Mouse (Mus musculus) CH12.LX (cell line): ENCODE results near the gene Tnpo1. TPM values are rescaled to one million over a fixed set of nuclear protein-coding genes. Genes with fewer than 3 reads are reported as not detected.

ENCODE experiments used
- DNase-seq: peaks from one replicate; pipeline ENCODE4 v3.0.0-alpha.2; 2013; ENCODE audit errors: extremely low read depth
- H3K27ac ChIP-seq: 2 replicates; pipeline ENCODE4 v1.5.1; 2012; ENCODE audit warnings: low read depth, mild to moderate bottlenecking, control low read depth, moderate library complexity; ENCODE audit not compliant: insufficient read depth
- H3K27me3 ChIP-seq: replicated peaks from 2 replicates; pipeline ENCODE3; 2012; ENCODE audit warnings: inconsistent platforms
- H3K36me3 ChIP-seq, 2 experiments: replicated peaks in 1 of 2; 2 replicates each; pipeline versions ENCODE3 to v1.6.1; 2012; ENCODE audit warnings: inconsistent platforms in 1 of 2, low read length in 1 of 2, mild to moderate bottlenecking in 1 of 2, mixed read lengths in 1 of 2, moderate library complexity in 1 of 2; ENCODE audit not compliant: control insufficient read depth in 1 of 2, insufficient read depth in 1 of 2
- H3K4me1 ChIP-seq, 2 experiments: 2 replicates each; pipeline ENCODE4 v1.6.1; 2012; ENCODE audit warnings: inconsistent platforms in 1 of 2, moderate library complexity in 1 of 2; ENCODE audit not compliant: insufficient read depth in 2 of 2, control insufficient read depth in 1 of 2
- H3K4me2 ChIP-seq: 2 replicates; pipeline ENCODE4 v1.6.1; 2012; ENCODE audit warnings: low read depth, mild to moderate bottlenecking, control low read depth; ENCODE audit not compliant: poor library complexity, insufficient read depth, severe bottlenecking
- H3K4me3 ChIP-seq, 3 experiments: fragments of 150-350 bp in 1 of 3; sonication (generic) in 1 of 3; replicated peaks in 1 of 3; 2 replicates each; pipeline versions ENCODE3 to v1.5.1; 2011 to 2012; ENCODE audit warnings: low read depth in 2 of 3, low read length in 2 of 3, mild to moderate bottlenecking in 2 of 3, moderate library complexity in 2 of 3, control low read depth in 1 of 3, improper control_type of control experiment in 1 of 3, inconsistent platforms in 1 of 3, mixed read lengths in 1 of 3; ENCODE audit not compliant: poor library complexity in 1 of 3
- H3K79me2 ChIP-seq: replicated peaks from 2 replicates; pipeline ENCODE4 v1.6.1; 2012; ENCODE audit warnings: mild to moderate bottlenecking, moderate library complexity; ENCODE audit not compliant: control insufficient read depth, poor library complexity, insufficient read depth, severe bottlenecking; ENCODE audit errors: extremely low read depth
- H3K9ac ChIP-seq: 2 replicates; pipeline ENCODE4 v1.6.1; 2012; ENCODE audit warnings: low read depth, mild to moderate bottlenecking, control low read depth, moderate library complexity; ENCODE audit not compliant: insufficient read depth
- H3K9me3 ChIP-seq: replicated peaks from 2 replicates; pipeline ENCODE3; 2012; ENCODE audit warnings: low read length, inconsistent platforms, mixed read lengths
- CHD2 ChIP-seq: IDR thresholded peaks from 2 replicates; pipeline ENCODE4 v1.6.1; 2011; ENCODE audit warnings: low read length, improper control_type of control experiment
- CTCF ChIP-seq, 2 experiments: IDR thresholded peaks in 1 of 2; conservative IDR thresholded peaks in 1 of 2; 2 replicates each; pipeline ENCODE4 v1.5.1; 2011 to 2012; ENCODE audit warnings: low read depth in 2 of 2, low read length in 2 of 2, improper control_type of control experiment in 1 of 2, inconsistent platforms in 1 of 2, mild to moderate bottlenecking in 1 of 2, moderate library complexity in 1 of 2
- E2F4 ChIP-seq: IDR thresholded peaks from 2 replicates; pipeline ENCODE4 v1.6.1; 2011; ENCODE audit warnings: low read depth, low read length, improper control_type of control experiment; ENCODE audit not compliant: insufficient replicate concordance
- EP300 ChIP-seq: IDR thresholded peaks from 2 replicates; pipeline ENCODE4 v1.6.1; 2011; ENCODE audit warnings: low read length, improper control_type of control experiment
- ETS1 ChIP-seq: conservative IDR thresholded peaks from 2 replicates; pipeline ENCODE4 v1.6.1; 2012; ENCODE audit warnings: low read depth, mild to moderate bottlenecking, inconsistent platforms, low read length, improper control_type of control experiment, moderate library complexity
- KAT2A ChIP-seq: IDR thresholded peaks from 2 replicates; pipeline ENCODE4 v1.6.1; 2012; ENCODE audit warnings: low read length, improper control_type of control experiment, inconsistent platforms; ENCODE audit not compliant: insufficient replicate concordance
- MAFK ChIP-seq: IDR thresholded peaks from 2 replicates; pipeline ENCODE4 v1.6.1; 2011; ENCODE audit warnings: low read length, improper control_type of control experiment; ENCODE audit not compliant: insufficient replicate concordance
- MAX ChIP-seq: IDR thresholded peaks from 2 replicates; pipeline ENCODE4 v1.6.1; 2011; ENCODE audit warnings: low read length, improper control_type of control experiment
- NRF1 ChIP-seq: IDR thresholded peaks from 2 replicates; pipeline ENCODE4 v1.6.1; 2014; ENCODE audit warnings: low read depth, mild to moderate bottlenecking, inconsistent platforms, low read length, improper control_type of control experiment, moderate library complexity
- PAX5 ChIP-seq: IDR thresholded peaks from 2 replicates; pipeline ENCODE4 v1.6.1; 2012; ENCODE audit warnings: low read length, inconsistent platforms, mixed read lengths
- POLR2A ChIP-seq: IDR thresholded peaks from 2 replicates; pipeline ENCODE4 v1.6.1; 2011; ENCODE audit warnings: low read depth, mild to moderate bottlenecking, improper control_type of control experiment, low read length
- POLR2AphosphoS2 ChIP-seq: IDR thresholded peaks from 2 replicates; pipeline ENCODE4 v1.6.1; 2011; ENCODE audit warnings: low read depth, low read length, improper control_type of control experiment
- RAD21 ChIP-seq: IDR thresholded peaks from 2 replicates; pipeline ENCODE4 v1.6.1; 2011; ENCODE audit warnings: low read depth, mild to moderate bottlenecking, low read length, improper control_type of control experiment, moderate library complexity
- SIN3A ChIP-seq: IDR thresholded peaks from 2 replicates; pipeline ENCODE4 v1.6.1; 2012; ENCODE audit warnings: low read length, improper control_type of control experiment, inconsistent platforms
- SMC3 ChIP-seq: IDR thresholded peaks from 2 replicates; pipeline ENCODE4 v1.6.1; 2011; ENCODE audit warnings: low read depth, low read length, improper control_type of control experiment
- TBP ChIP-seq: conservative IDR thresholded peaks from 2 replicates; pipeline ENCODE4 v1.6.1; 2011; ENCODE audit warnings: low read depth, low read length, improper control_type of control experiment
- USF2 ChIP-seq: conservative IDR thresholded peaks from 2 replicates; pipeline ENCODE4 v1.6.1; 2011; ENCODE audit warnings: low read depth, low read length, improper control_type of control experiment
- ZC3H11A ChIP-seq: IDR thresholded peaks from 2 replicates; pipeline ENCODE4 v1.6.1; 2012; ENCODE audit warnings: low read depth, mild to moderate bottlenecking, inconsistent platforms, low read length, improper control_type of control experiment
- ZKSCAN1 ChIP-seq: IDR thresholded peaks from 2 replicates; pipeline ENCODE4 v1.6.1; 2012; ENCODE audit warnings: low read depth, inconsistent platforms, low read length, improper control_type of control experiment, borderline replicate concordance
- ZNF384 ChIP-seq: IDR thresholded peaks from 2 replicates; pipeline ENCODE4 v1.6.1; 2012; ENCODE audit warnings: low read depth, low read length, improper control_type of control experiment, inconsistent platforms
- dilution Hi-C: fragments of 300-500 bp; cut with MboI; formaldehyde crosslinking; loops from 2 replicates; pipeline ENCODE4 v1.14.3; 2020; ENCODE audit warnings: low sequenced_read_pairs; ENCODE audit not compliant: extremely low pct_unique_long_range_greater_than_20kb, extremely low pct_ligation_motif_present
- in situ Hi-C: fragments of 300-500 bp; cut with MboI; formaldehyde crosslinking; loops from 3 replicates; pipeline ENCODE4 v1.14.3; 2019; ENCODE audit warnings: low sequenced_read_pairs, low pct_ligation_motif_present, low pct_unique_long_range_greater_than_20kb, mixed read lengths
- polyA plus RNA-seq: library from polyadenylated mRNA; unstranded; fragments of >175 nt; gene quantifications from 2 replicates; pipeline ENCODE4 v1.2.1, GENCODE M21; 2012; ENCODE audit warnings: low read depth; ENCODE audit not compliant: insufficient read length
- total RNA-seq, 2 experiments: library from RNA; depleted of rRNA; stranded (reverse); fragments of 300-350 nt in 1 of 2; fragments of >200 nt in 1 of 2; gene quantifications; 2 replicates each; pipeline ENCODE4 v1.2.3; 2012 to 2014

Gene Tnpo1
- total and polyA plus RNA-seq, 3 experiments: 93.6 to 105 (median 95.9) TPM

- Histone ChIP-seq H3K4me3 (no peak overlapping the region), H3K79me2 (no peaks in the 10 kb centered on the region), H3K36me3 (no peaks in the 10 kb centered on the region), H3K9ac (no peak overlapping the region), H3K4me2 (no peak overlapping the region), H3K27ac (no peak overlapping the region), H3K27me3 (no peaks in the 10 kb centered on the region), H3K4me1 (peaks cover 2 to 15% of the 10 kb centered on the region in 2 experiments), H3K9me3 (no peaks in the 10 kb centered on the region)
- in situ Hi-C loops (no loop called here), dilution Hi-C loops (no loop called here)
- TF ChIP-seq E2F4 (no peak), ZC3H11A (no peak), ZNF384 (no peak), TBP (no peak), RAD21 (no peak), EP300 (no peak), USF2 (no peak), CTCF (conservative IDR thresholded peaks at IDR 0.05 in 1 of 2, IDR thresholded peaks at IDR 0.05 in 1 of 2; ENCODE audit: low read depth in 2 of 2, low read length in 2 of 2) (no peak), KAT2A (no peak), SMC3 (no peak), ETS1 (no peak), CHD2 (no peak), SIN3A (no peak), PAX5 (no peak), MAFK (no peak), NRF1 (no peak), POLR2A (no peak), POLR2AphosphoS2 (no peak)
- no peak for DNase-seq
Observed at GRCm38 (mm10) chr13:98948146-98948545, 22.0 kb upstream of the Tnpo1 start.

GRCm38 (mm10) chr13:98946434-98946833, 20.2 kb upstream of the Tnpo1 start:
- peaks cover 2 to 25% of the 10 kb centered on the region in 2 experiments for H3K4me1 ChIP-seq

More at GRCm38 (mm10) chr13:98946434-98946833, 20.2 kb upstream of the Tnpo1 start:
- no peaks in the 10 kb centered on the region for H3K36me3 ChIP-seq
- DNase-seq: no peak
- H3K9me3 ChIP-seq: no peaks in the 10 kb centered on the region
- dilution Hi-C loops: no loop called here
- no peak for TF ChIP-seq ZC3H11A
- TF ChIP-seq CTCF (conservative IDR thresholded peaks at IDR 0.05 in 1 of 2, IDR thresholded peaks at IDR 0.05 in 1 of 2; ENCODE audit: low read depth in 2 of 2, low read length in 2 of 2): no peak
- TF ChIP-seq MAX: no peak
- no peak for TF ChIP-seq KAT2A
- no peak for TF ChIP-seq POLR2A
- TF ChIP-seq EP300: no peak
- no peak for TF ChIP-seq ZKSCAN1
- no peaks in the 10 kb centered on the region for H3K79me2 ChIP-seq
- no peak overlapping the region for H3K4me3 ChIP-seq
- in situ Hi-C loops: no loop called here
- no peak overlapping the region for H3K27ac ChIP-seq
- no peak overlapping the region for H3K9ac ChIP-seq
- H3K4me2 ChIP-seq: no peak overlapping the region
- H3K27me3 ChIP-seq: no peaks in the 10 kb centered on the region
